Mouse (Mus musculus) c-Kit-positive CD71-positive TER-119-positive erythroid progenitor cells, embryonic 14.5 days (primary cell): Measurements from ENCODE around the gene Rgs2.

Source experiments
- DNase-seq: peaks from one replicate; pipeline ENCODE4 v3.0.0-alpha.2; 2013; ENCODE audit warnings: low spot score

Rgs2 gene

DNA sequence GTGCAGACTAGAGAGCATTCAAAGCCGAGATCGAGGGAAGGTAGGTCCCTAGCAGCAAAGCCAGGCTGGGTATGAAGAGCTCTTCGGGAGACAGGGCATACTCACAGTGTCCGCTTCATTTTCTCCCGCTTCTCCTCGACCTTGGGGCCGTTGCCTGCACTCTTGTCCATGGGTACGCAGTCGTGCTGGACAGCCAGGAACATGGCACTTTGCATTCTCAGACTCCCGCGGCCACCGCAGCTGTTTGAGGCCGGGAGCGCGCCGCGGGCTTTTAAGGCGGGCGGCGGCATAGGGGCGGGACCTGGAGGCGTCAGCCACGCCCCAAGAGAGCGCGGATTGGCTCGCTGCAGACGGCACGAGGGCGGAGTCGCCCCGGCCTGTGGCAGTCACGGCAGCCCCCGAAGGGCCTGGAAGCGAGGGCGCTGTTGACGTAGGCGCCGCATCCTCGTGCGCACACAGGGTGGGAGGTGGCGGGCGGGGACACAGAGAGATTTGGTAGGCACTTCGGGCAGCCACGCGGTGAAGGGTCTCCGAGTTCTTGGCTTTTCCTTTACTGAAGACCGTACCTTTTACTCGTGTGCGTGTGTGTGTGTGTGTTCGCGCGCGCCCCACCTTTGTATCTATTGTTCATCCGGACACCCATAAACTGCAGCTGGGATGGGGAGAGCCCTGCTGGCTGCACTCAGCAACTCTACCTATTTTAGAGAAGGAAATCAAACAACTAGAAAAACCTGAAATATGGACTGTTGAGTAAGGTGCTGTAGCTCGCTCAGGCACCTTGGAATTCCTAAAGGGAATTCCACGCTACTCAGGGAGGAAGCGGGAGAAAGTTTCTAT is at the start of gene Rgs2:
Rgs2 (minus strand) TSS at position 258 of the 837 bp plus-strand sequence.
- peak; percentile 85 for DNase-seq

DNA sequence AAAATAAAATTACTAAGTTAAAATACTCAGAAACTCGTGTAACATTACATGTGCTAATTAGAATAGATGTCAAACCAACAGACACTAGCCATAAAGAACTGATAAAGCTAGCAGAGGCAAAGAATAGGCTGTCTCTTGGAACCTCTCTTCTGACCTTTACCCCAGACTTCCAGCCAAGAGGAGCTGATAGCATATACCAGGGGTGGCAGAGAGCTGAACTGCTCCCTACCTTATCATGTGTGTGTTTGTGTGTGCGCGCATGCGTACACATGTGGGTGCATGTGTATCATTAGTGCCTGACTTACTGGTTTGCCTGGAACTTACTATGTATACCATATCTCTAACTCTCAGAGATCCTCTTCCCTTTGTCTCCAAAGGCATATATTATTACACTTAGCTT is 49.4 kb upstream of the Rgs2 start:
- DNase-seq: no peak

DNA sequence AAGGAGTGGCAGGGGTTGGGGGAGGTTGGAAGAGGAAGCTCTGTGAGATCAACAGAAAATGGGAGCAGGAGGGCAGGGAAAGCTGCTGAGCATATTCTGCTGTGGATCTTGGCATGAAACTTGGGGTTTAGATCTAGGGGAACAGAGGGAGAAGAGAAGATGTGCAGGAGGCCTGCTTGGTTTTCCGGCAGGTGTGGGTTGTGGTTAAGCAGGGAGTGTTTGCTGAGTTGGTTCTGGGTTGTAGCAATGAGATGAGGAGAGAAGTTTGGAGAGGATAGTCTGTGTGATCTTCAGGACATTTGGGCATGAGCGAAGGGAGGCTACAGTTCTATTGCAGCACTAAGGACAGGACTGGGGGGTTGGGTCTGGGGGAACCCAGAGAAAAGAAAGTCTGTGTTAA is 37.9 kb upstream of the Rgs2 start:
- no peak for DNase-seq

DNA sequence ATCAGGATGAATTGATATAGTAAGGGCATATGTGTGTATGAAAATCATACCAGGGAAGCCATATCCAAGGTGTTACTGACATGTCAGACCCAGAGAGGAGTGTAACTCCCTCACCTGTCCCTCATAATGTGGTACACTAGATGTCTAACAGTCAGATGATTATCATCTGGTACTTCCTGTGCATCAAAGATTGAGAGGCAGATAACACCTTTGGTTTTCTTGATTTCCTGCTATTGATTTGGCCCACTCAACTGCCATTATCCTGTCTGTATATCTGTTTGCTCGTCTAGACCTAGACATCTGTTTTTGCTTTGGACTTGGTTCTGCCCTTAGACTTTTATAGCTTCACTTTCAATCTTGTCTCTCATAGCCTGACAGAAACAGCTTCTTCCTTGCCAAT is 29.5 kb upstream of the Rgs2 start:
- no peak for DNase-seq

DNA sequence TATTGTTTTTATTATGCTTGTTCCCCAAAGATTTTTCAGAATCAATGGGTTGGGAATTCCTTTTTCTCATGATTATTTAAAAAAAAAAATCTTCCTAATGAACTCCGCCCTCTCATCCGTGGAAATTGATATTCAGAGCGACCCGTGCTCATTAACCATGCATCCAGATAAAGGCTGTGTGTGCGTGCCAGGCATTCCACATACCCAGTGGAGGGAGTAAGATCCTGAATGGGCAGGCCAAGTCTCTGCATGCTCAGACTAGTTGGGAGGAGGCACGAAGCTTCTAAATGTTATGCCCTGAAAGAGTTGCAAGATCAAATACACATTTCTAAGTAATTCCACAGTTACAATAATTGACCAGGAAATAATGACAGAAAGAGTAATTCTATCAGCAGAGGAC is 26.5 kb upstream of the Rgs2 start:
- DNase-seq: no peak

DNA sequence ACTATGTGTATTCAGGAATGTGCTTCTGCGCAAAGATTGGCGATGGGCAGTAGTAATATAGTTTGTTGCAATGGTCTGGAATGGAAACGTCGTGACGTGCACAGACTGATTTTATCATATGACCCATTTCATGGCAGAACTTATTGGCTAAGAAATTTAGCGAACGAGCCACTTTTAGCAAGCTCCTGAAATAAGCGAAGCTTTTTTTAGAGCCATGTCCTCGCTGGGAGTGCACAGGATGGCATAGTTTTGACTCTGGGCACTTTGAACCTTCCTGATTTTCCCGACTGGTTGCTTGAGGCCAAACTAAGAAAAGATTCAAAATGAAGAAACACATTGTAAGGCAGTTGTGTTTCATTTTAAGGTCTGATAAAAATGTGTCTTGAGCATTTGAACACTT is 25.7 kb upstream of the Rgs2 start:
- DNase-seq: no peak

DNA sequence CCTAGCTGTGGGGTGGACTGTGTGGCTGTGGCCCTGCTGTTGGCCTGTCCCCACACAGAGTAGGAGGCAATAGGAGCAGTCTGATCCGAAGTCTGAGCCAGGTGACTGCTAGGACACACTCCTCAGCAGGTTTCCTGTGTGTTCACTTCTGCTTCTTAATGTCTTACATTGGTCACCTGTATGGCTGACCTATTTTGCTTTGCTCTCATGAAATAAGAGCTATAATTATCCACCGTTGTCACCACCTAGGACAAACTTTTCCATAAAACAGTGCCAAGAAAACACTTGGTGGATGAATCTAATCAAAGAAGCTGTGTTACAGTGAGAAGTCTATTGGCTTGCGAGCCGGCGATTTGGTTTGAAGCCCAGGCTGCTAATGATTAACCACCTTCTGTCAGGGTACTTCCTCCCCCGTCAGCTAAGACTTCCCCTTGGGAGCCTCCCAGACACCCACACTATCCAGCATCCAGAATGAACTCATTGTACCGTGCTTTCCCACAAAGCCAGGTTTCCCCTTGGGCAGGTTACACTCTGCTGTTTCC is 14.5 kb upstream of the Rgs2 start:
- DNase-seq: no peak

DNA sequence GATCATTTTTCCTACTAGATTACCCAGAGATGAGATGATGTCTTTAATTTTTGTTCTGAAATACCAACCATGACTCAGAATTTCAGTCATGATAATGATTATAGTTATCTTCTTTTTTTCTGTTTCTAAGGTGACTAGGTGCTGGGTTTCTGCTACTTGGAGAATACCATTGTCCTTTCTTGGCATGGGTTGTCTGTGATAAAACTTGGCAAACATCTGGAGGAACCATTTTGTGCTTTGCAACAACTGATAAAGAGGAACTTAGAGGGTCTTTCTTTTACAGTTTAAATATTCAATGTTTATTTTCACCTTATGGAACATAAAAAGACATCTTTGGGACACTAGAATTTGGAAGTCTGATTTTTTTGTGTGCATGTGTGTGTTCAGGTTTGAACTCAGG is 10.0 kb upstream of the Rgs2 start:
- DNase-seq: no peak

DNA sequence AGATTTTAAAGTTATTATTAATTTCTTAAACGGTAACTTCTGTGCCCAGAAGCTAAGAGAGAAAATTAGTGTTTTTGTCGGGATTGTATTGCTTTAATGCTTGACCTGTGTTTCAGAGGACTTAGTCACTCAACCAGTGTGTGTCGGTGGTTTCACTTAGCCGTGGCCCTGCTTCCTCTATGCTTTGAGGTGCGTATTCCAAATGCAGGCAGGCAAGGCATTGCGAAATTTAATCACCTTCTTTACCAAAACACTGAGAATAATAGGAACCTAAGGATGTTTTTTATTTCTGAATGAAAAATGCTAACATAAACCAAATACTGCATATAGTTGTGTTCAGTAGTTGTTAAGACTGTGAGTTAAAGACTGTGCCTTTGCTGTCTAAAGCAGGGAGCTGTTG is 3.4 kb upstream of the Rgs2 start:
- DNase-seq: no peak

DNA sequence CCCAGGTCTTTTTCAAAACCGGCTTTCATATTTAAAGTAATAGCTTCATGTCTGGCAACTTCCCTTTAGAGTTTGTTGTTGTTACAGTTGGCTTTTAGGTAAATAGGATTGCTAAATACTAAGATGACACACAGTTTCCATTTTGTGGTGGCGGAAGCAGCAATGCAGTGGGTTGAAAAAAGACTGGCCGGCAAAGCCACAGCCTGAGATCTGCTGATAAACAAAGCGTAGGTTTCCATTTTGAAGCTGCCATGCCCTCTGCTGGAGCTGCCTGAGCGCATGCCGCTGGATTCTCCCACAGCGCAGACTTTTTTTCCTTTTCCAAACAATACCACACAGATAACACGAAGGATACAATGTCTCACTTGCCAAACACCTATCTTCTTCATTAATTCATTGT is 2.6 kb upstream of the Rgs2 start:
- DNase-seq: peak; percentile 43

DNA sequence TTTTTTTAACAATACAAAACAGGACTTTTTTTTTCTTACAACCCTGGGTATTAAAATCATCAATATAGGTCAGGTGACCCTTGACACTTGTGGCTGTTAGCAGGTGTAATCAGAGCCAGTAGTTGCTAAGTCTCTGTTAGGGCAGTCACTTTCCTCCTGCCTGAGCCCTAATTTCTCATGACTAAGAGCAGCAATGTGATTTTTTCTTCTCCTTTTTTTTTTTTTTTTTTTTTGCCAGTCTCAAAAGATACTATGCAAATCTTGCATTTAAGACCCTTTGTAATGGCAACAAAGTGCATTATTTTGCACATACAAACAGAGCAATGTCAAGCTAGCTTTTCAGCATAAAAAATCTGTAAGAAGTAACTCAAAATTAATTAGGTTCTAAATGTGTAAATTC is 1.7 kb upstream of the Rgs2 start:
- DNase-seq: no peak

DNA sequence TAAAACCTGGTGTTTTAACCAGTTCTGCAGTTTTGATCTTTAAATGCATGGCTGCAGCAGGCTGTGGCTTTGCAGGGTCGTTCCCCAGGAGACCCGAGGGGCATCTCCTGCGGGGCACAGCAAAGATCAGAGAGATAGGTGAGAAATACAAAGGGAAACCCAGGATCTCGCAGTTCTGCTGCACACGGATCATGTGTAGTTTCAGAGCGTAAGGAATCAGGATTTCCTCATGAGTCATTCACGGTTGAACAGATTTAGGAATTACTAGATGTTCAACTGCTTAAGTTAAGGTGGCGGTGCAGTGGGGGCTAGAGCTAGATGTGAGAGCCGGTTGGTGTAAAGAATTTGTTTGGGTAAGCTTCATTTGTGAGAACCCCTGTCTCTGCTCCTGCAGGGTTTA is 780 bp upstream of the Rgs2 start:
- no peak for DNase-seq

DNA sequence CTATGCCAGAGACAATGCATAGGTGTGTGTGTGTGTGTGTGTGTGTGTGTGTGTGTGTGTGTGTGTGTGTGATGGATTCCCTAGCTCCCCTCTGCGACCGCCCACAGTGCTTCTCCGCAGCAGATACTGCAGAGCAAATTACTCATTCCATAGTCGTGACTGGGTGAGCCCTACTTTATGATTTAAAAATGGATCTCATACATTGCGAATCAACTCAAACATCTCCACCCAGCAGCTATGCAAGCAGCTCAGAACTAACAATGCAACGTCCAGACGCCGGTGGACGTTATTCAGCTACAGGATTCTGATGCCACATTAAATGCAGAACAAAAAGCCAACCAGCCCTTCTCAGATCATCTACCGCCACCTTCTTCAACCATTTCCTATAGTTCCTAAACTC is 545 bp downstream of the Rgs2 start:
- no peak for DNase-seq

DNA sequence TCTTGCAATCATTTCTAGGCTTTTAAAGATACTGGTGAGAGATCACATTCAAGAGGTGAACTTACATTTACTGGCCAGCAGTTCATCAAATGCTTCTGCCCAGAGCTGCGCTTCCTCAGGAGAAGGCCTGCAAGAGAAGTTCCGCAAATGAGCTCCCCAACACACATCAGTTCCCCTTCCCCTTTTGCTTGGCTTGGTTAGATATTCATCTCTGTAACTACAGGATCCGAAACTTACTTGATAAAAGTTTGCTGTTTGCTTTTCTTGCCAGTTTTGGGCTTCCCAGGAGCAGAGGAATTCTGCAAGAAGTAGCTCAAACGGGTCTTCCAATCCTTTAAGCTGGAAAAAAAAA is 1.3 kb downstream of the Rgs2 start:
- no peak for DNase-seq

DNA sequence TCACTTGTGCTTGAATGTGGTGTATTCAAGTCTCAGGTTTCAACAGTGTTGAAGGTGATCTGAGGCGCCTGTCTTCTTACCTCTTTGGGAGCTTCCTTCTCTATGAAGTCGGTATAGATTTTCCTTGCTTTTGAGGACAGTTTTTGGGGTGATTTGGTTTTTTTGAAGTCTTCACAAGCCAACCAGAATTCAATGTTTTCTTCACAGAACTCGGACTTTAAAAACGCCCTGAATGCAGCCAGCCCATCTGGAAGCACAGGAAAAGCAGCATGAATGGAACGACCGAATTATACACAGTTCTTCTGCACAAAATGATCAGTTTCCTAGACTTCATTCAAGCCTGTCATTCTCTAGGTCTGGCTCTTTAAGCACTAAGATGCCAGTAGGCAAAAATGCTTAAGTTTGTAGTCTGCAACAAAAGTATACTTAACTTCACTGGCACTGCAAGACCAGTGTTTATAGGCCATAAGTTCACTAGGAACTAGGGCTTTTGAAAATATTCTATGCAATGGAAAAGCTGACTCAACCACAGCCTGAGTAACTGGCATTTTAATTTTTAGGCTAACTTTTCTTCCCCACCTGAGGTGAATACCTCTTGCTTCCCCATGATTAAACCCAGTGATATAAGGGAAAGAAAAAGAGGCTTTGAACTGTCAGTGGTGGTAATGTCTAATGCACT is 1.8 kb downstream of the Rgs2 start:
- DNase-seq: no peak

DNA sequence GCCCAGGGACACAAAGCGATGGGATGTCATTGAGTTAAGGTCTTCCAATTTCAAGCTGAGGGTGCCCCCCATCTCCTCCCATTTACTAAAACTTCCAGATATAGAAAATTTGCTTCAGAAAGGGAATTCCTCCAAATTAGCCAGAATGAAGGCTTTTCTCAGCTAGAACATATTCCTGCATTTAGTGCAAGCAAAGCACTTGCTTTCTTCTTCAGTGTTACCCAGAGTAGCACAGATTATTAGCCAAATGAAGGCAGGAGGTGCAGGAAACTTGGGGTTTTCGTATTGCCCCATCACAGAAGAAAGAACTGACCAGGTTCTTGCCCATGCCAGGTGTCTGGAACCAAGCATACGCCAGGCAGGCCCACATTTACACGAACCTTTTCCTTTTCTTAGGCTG is 3.7 kb downstream of the Rgs2 start:
- no peak for DNase-seq

DNA sequence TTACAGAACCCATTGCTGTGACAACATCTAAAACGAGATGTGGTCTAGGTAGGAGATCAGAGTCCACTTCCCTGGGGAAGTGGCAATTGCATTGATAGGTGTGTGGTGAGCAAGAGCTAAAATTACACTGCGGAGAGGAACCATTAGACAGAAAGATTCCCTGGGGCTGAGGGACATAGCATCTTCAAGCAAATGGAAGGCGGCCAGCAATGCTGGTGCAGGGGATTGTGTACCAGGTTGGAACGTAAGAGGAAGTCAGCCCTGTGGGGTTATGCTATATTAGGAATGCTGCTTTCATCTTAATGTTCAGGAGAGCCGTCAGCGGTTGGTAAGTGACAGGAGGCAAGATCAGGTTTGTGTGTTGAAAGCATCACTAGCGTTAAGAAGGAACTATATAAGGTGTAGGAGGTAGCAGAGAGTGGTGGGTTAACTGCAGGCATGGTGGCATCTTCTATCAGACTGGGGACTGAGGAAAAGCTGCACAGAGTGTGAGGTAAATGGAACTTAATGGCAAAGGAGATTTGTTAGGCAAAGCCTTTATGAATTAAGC is 4.5 kb downstream of the Rgs2 start:
- DNase-seq: no peak

DNA sequence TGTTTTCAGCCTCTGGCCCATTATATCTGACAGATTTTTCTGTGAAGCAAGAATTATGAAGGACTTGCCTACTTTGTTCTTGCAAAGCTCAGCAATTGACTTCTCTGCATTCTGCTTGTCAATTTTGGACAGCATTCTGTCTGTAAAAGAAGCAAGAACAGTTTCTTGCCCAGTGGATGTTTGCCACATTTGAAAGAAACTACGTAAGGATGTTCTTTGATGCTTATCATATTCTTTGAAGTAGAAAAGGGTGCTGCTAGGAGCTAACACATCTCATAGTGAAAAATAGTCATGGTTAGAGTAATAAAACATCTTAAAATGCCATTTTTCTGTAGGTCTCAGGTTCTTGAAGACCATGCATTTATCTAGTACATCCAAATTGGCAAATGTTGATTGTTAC is 10.9 kb downstream of the Rgs2 start:
- no peak for DNase-seq

DNA sequence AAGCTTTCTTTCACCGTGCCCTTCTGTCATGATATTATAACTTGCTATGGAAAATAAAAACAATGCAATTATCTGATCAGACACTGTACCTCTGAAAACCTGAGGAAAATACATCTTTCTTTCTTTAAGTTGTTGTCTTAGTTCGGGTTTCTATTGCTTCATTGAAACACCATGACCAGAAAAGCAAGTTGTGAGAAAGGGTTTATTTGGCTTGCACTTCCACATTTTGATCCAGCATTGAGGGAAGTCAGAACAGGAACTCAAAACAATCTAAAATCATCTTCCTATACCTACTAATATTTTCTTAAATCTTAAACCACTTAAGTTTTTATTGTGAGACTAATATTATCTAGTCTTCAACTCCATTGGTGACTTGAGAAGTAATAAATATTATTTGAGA is 11.4 kb downstream of the Rgs2 start:
- no peak for DNase-seq

DNA sequence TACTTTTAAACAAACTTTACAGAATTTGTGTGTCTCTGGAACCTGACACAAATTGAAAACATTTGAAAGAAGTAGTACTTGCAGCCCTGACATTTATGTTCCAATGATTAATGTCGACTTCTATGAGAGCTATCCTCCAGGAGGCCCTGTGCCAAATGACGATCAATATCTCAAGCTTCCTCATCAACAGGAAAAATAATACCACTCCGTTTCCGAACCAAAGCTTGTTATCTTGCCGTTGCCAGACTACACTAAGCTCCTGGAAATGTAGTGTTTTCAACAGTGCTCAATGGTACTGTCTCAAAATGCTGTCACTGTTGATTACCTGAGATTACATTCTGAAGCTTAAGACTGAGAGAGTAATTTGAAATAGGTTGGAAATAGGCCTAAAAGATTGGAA is 13.7 kb downstream of the Rgs2 start:
- no peak for DNase-seq

DNA sequence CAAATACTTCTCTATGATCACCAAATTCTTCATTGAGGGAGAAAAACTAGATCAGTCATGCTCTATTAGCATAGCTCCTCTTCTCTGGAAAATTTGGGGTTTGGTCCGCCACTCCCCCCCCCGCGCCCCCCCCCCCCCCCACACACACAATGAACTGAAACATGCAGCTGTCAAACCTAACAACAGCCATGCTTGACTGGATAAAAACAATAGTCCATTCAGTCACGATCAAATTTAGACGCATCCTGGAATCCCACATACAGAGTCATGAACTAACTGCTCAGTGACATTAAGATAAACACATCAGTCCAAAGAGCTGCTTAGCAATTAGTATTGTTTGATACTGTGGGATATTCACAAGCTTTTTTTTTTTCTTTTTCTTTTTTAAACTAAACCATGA is 14.2 kb downstream of the Rgs2 start:
- DNase-seq: no peak

DNA sequence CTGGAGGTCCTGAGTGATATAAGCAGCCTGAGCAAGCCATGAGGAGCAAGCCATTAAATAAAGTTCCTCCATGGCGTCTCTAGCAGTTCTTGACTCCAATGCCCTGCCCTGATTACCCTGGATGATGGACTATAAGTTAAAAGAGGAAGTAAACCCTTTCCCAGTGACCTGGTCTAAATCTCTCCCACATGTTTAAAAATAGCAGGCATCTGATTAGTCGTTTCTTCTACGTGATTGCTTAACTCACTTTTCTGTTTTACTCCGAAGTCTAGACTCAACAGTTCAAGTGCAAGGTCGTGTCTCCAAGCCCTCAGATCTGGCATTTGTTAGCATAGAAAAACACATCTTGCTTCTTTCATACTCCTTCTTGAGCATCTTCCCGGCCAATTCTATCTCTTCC is 15.2 kb downstream of the Rgs2 start:
- no peak for DNase-seq

DNA sequence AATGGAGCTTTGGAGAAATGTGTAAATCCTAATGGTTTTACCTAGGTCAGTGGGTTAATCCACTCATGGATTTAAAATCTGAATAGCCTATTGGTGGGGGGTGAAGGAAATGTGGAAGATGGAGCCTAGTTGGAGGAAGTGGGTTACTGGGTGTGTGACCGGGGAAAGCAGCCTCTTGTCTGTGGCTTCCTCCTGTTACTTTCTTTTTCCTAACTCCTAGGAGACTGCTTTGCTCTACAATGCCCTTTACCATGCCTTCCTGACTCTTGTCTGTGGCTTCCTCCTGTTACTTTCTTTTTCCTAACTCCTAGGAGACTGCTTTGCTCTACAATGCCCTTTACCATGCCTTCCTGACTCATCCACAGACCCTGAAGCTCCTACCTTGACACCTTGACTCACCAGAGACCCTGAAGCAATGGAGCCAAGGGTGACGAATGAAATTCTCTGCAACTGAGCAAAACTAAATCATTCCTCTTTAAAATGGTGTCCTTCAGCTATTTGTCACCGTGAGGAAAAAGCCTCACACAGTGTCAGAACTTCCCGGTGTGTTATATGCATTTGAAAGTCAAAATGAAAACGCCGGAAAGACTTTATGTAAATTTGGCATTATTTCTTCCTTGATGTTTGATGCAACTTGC is 18.9 kb downstream of the Rgs2 start:
- DNase-seq: no peak
